Mouse (Mus musculus) erythroid progenitor cell, adult 5-6 weeks (primary cell): Measurements from ENCODE around the gene Bbs2. TPM values are rescaled to one million over a fixed set of nuclear protein-coding genes. Genes with fewer than 3 reads are reported as not detected.
A peak's percentile ranks its signal among the peaks of the same experiment; 100 is the strongest.

Source experiments
- ATAC-seq: replicated peaks from 2 replicates; pipeline ENCODE4 v1.8.0; 2016; ENCODE audit warnings: moderate number of reproducible peaks, mild to moderate bottlenecking, moderate TSS enrichment, inconsistent platforms; ENCODE audit not compliant: poor library complexity, low FRiP score, severe bottlenecking
- total RNA-seq, 2 experiments: library from RNA; stranded (forward) in 1 of 2; stranded (reverse) in 1 of 2; fragments of 150-400 nt in 1 of 2; fragments of 186-747, 209-891 nt in 1 of 2; gene quantifications; 2 replicates each; pipeline versions ENCODE4 v1.2.3 to v1.2.4; 2015 to 2017; ENCODE audit warnings: low replicate concordance in 2 of 2

The Bbs2 gene
- total RNA-seq, 2 experiments from 2014 or later, result 1.2 to 1.7 TPM

- ATAC-seq, result no peak
These were observed 9.1 kb upstream of the Bbs2 start for GRCm38 (mm10) chr8:94107871-94108270.

DNA sequence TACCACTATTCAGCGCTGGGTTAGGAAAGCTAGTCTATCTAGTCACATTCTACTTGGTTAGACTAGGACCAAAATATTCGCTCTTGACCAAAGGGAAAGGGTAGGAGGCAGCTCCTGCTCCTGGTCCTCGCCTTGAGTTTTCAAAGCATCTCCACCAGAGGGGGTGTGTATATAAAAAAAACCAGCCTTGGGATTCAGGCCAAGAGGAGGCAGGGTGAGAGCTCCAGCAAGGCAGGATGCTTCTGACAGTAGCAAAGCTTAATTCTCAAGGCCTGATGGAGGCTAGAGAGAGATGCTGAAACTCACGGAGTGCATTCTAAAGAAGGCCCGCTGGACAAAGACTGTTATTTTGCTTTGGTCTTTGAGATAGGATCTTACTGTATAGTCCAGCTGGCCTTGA lies 5.4 kb upstream of the Bbs2 start:
- no peak for ATAC-seq

DNA sequence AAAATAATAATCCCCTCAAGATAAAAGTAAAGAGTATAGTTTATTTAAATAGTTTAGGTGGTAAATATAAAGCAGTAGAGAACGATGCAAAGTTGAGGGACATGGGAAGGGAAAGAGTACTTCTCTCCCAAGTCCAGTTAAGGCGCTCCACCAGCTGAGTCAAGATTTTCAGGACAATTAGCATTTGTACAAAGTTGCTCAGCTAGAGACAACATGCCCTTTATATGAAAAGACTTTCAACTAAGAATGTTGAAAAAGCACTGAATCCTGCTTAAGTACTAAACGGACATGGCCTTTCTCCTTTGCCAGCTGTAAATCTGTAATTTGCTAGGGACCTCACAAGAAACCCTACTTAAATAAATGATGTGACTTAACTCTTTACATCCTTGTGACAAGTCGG lies 268 bp upstream of the Bbs2 start:
- ATAC-seq, result no peak

DNA sequence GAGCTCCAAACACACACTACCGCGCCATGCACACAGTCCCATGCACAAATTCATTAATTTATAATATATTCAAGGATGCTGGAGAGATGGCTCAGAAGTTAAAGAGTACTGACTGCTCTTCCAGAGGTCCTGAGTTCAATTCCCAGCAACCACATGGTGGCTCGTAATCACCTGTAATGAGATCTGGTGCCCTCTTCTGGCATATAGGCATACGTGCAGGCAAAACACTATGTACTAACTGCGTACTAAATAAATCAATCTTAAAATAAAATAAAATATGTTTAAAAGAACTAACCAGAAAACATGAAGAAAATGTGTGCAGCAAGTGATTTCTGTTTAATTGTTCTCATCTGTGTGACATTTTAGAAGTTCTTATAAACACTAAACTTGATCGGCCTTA lies 4.4 kb downstream of the Bbs2 start:
- ATAC-seq, result no peak

DNA sequence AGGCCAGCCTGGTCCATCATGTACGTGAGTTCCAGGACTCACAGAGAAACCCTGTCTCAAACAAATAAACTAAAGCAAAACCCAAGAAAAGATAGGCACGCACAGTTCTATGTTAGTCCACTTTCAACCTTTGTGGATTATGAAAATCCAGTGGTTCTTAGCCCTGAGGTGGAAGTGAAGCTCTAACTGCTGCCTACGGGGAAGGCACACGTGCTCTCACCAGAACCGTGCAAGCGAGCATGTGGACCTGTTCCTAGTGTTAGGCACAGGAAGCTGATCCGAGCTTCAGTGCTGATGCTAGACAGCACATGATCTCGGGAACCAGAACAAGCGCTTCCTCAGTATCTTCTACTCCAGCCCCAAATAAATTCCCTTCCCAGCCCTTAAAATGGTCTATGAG lies 5.9 kb downstream of the Bbs2 start:
- no peak for ATAC-seq

- no peak for ATAC-seq
These were observed 9.0 kb downstream of the Bbs2 start for GRCm38 (mm10) chr8:94089715-94090114.

- ATAC-seq, result no peak
These were observed 10.8 kb downstream of the Bbs2 start for GRCm38 (mm10) chr8:94087964-94088363.

- no peak for ATAC-seq
These were observed 22.1 kb downstream of the Bbs2 start for GRCm38 (mm10) chr8:94076461-94077192.

DNA sequence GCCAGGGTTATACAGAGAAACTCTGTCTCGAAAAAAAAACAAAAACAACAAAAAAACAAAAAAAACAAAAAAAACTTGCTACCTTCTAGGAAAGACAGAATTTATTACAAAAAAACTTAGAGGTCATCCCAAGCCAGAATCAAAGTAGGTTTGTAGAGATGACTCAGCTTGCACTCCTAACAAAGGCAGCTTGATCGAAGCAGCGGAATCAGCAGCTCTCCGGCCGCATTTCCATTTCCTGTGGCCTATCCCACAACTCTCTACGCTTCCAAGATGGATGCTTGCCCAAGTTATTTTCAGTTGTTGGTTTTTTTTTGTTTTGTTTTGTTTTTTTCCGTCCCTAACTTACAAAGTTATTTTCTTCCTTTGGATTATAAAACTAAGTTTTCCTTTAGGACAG lies 29.9 kb downstream of the Bbs2 start:
- no peak for ATAC-seq

DNA sequence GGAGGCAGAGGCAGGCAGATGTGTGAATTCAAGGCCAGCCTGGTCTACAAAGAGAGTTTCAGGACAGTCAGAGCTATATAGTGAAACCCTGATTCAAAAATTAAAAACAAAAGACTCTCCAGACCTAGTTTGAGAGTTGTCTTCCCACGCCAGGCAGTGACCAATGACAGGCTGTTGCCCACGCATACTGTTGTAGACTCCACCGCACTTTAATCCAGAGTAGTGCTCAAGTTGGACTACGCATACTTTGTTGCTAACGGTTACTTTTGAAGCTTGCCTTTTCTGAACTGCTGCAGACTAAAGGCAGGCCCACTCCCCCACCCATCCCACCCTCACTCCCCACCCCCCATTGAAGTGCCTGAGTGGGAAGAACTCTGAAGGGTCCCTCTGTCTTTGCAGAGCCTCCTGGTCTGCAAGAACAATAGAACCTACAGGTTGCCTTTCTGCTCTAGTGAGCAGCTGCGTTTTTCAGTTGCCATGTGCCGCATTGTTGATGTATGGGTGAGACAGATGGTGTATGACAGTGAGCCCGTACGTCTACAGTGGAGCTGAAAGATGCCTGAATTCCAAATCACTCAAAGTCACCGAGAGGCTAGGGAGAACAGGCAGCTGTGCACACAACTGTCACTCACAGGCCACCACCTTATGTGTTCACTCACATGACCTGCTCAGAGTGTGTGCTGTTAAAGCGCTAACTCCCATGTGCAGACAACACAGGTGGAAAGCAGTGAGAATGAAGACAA lies 32.4 kb downstream of the Bbs2 start:
- no peak for ATAC-seq

- peak; percentile 83 for ATAC-seq
These were observed 41.4 kb downstream of the Bbs2 start for GRCm38 (mm10) chr8:94057157-94057854.

- no peak for ATAC-seq
These were observed 46.0 kb downstream of the Bbs2 start for GRCm38 (mm10) chr8:94052696-94053095.

DNA sequence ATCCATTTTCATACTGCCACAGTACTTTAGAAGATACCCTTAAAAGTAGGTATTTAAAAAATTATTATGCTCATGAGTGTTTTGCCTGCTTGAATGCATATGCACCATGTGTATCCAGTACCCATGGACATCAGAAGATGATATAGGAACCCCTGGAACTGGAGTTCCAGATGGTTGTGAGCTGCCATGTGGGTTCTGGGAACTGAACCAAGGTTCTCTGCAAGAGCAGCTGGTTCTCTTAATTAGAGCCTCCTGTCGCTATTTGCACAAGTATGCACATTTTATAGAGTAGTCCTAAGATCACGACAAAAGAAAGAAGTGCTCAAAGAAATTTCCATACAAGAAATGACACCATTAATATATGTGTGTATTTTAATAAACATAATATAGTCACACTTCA lies 50.9 kb downstream of the Bbs2 start:
- no peak for ATAC-seq

DNA sequence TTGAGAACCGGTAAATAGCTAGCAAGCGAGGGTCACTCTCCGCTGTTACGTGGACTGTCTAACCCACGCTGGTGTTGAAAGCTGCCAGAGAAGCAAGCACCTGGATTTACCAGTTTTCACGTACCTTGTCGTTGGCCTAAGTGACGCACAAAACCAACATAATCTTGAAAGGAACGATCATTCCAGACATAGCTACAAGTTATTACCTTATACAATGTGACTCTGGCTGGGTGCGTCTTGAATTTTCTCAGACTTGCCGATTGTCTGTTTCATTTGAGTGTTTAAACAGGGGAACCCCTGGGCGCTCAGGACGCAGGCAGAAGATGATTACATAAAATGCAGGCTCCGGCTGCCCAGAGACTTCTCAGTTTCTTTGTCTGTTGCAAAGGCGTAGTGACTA lies 60.9 kb downstream of the Bbs2 start:
- no peak for ATAC-seq

GRCm38 (mm10) chr8:94036944-94037524 lies 61.7 kb downstream of the Bbs2 start, which contains the start of the genes Nudt21 and Ogfod1:
Nudt21 (minus strand) TSS chr8:94037031.
Ogfod1 (plus strand) TSS chr8:94037198.
- ATAC-seq, result peak; percentile 95

DNA sequence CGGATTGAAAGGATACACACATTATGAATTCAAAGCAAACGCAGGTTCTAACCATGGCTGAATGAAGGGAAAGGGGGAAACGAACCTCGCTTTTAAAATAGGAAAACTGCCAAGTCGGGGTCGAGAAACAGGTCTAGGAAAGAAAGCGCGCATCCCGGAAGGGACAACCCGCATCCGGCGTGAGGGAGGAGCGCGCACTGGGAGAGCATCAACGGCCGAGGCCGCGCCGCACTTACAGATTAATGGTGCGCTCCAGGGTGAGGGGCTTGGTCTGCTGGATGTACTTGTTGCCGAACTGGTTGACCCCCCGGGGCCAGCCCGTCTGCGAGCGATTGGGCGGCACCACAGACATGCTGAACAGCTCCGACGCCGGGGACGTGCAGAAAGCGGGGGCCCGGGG lies 62.2 kb downstream of the Bbs2 start:
- ATAC-seq, result peak; percentile 67

DNA sequence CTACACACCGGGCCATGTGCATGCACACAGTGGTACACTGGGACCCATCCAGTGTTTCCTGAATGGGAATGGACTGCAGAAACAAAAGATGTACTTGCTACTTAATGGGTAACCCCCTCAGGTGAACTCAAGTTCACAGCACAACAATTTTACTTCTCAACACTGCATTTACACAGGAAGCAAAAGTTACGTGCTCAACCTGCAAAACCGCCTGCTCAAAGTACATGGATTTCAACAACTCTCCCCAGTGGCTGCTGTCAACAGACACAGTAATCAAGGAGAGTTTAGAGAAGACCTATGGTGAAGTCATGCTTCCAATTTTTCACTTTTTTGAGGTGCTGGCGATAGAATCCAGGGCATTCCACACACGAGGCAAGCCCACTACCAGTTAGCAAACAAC lies 63.5 kb downstream of the Bbs2 start:
- no peak for ATAC-seq

- ATAC-seq, result no peak
These were observed 65.1 kb downstream of the Bbs2 start for GRCm38 (mm10) chr8:94033601-94034000.

DNA sequence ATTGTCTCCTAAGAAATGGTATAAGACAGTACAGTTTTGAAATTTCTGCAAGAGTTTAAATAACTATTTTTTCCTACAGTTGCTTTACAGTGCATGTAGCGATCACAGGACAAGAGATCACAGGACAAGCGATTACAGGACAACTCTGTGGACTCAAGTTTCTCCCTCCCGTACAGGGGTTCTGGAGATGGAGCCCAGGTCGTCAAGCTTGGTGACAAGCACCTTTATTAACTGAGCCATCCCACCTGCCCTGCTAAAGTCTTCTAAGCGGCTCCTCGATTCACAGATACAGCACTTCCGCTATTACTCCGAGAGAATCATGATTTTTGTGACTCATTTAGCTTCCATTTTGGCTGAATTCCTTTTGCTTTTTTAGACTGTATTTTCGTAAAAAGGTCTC lies 69.0 kb downstream of the Bbs2 start:
- ATAC-seq, result no peak

- ATAC-seq, result no peak
These were observed 74.8 kb downstream of the Bbs2 start for GRCm38 (mm10) chr8:94023916-94024315.
